Mouse (Mus musculus): ENCODE measurements at regions not wholly inside any gene's neighbourhood (a gene's known extent, or its start where the extent isn't known, plus 50 kb on each side); places are given as distances from the start of the nearest gene placed in this dataset.

DNA sequence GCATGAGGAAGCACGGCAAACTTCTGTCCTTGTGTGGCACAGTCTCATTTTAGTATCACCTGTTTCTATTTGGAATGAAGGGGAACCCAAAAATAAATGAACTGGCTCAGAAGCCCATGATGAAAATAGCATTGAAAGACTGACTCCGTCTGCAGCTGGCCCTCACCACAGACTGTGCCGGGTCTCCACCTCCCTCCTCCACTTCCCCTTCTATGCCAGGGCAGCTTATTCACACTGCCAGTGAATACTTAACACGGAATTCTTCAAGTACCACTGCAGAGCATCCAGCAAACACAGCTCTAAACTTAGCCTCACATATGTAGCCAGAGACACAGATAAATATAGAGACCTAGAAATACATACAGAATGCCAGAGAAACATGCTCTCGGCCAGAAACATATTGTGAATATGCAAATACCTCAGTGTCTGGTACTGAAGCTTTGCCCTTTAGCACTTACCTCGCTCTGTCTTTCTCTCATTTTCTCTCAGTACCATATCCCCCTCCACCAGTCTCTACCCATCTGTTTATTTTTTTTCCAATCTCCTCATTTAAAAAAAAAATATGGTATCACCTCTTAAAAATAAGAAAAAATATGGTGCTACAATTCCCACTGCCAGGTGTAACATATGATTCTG is 311.8 kb downstream of the Olfr1505 start:
- TF ChIP-seq EP300 (IDR thresholded peaks at IDR 0.05; ENCODE audit: low read depth) (no peak), CTCF (IDR thresholded peaks at IDR 0.05; ENCODE audit: low read depth) (no peak)
- Histone ChIP-seq H3K4me3 (ENCODE audit: low read depth, low read length) (no peak overlapping the region), H3K27me3 (ENCODE audit: insufficient read depth, low read length) (no peaks in the 10 kb centered on the region), H3K36me3 (replicated peaks; ENCODE audit: insufficient read depth, low read length) (no peaks in the 10 kb centered on the region), H3K9ac (replicated peaks) (no peak overlapping the region), H3K4me2 (ENCODE audit: low read depth, low read length) (no peak overlapping the region), H3K4me1 (ENCODE audit: insufficient read depth) (no peaks in the 10 kb centered on the region), H3K27ac (ENCODE audit: low read depth) (no peak overlapping the region), H3K9me3 (ENCODE audit: low read length) (no peaks in the 10 kb centered on the region)
- ATAC-seq (no peak), DNase-seq (no peak)
- 44% methylated on average over 6 of the region's 6 CpGs for WGBS (ENCODE audit: insufficient replicate concordance)

DNA sequence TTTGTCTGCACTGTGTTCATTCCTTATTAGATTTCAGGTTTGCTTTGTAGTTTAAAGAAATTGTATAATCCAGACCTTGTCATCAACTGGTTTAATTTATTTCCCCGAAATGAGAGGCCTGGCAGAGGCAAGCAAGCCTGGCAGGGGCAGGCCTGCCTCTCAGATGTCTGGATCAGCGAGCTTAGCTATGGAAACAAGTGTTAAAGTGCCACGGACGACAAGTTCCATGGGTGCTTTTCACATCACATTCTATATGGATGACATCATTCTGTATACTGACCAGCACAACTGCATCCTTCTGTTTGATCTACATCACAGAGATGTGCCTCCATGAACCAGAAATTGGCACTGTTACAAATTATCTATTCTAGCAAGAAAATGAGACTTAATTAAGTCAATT is 312.5 kb downstream of the Olfr1505 start:
- no peak overlapping the region for H3K9ac ChIP-seq (replicated peaks)
- WGBS (ENCODE audit: insufficient replicate concordance) = 61% methylated on average over 4 of the region's 4 CpGs
- no peak overlapping the region for H3K27ac ChIP-seq (ENCODE audit: low read depth)

DNA sequence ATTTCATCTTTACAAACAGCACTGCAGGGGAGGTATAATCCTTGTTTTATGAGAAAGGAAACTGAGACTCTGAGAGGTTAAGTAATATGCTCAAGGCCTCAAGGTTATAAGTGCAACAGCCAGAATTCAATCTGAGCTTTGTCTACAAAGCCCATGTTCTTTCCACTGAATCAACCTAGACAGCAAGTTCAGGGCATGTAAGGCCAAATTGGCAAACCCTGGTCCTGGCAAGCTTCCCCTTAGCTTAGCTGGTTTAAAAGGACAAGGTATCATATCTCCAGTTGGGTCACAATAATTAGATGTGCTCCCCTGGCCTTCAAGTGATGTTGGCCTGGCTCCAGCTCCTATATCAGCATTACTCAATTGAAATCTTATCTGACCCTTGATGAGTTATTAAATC is 313.2 kb downstream of the Olfr1505 start:
- Histone ChIP-seq H3K4me3 (ENCODE audit: low read depth, low read length) (no peak overlapping the region), H3K27me3 (ENCODE audit: insufficient read depth, low read length) (no peaks in the 10 kb centered on the region), H3K4me1 (ENCODE audit: insufficient read depth) (no peaks in the 10 kb centered on the region), H3K4me2 (ENCODE audit: low read depth, low read length) (no peak overlapping the region), H3K9ac (replicated peaks) (no peak overlapping the region), H3K36me3 (replicated peaks; ENCODE audit: insufficient read depth, low read length) (no peaks in the 10 kb centered on the region), H3K9me3 (ENCODE audit: low read length) (no peaks in the 10 kb centered on the region), H3K27ac (ENCODE audit: low read depth) (no peak overlapping the region)
- TF ChIP-seq CTCF (IDR thresholded peaks at IDR 0.05; ENCODE audit: low read depth) (no peak), EP300 (IDR thresholded peaks at IDR 0.05; ENCODE audit: low read depth) (no peak)
- no peak for ATAC-seq
- DNase-seq = no peak

More for the DNA sequence above, 312.5 kb downstream of the Olfr1505 start:
- DNase-seq (no peak), ATAC-seq (no peak)
- no peak overlapping the region for H3K4me3 ChIP-seq (ENCODE audit: low read depth, low read length)
- no peaks in the 10 kb centered on the region for H3K9me3 ChIP-seq (ENCODE audit: low read length)
- H3K4me1 ChIP-seq (ENCODE audit: insufficient read depth) = no peaks in the 10 kb centered on the region
- no peaks in the 10 kb centered on the region for H3K36me3 ChIP-seq (replicated peaks; ENCODE audit: insufficient read depth, low read length)
- TF ChIP-seq CTCF (IDR thresholded peaks at IDR 0.05; ENCODE audit: low read depth) (no peak), EP300 (IDR thresholded peaks at IDR 0.05; ENCODE audit: low read depth) (no peak)
- H3K4me2 ChIP-seq (ENCODE audit: low read depth, low read length) = no peak overlapping the region
- H3K27me3 ChIP-seq (ENCODE audit: insufficient read depth, low read length) = no peaks in the 10 kb centered on the region

DNA sequence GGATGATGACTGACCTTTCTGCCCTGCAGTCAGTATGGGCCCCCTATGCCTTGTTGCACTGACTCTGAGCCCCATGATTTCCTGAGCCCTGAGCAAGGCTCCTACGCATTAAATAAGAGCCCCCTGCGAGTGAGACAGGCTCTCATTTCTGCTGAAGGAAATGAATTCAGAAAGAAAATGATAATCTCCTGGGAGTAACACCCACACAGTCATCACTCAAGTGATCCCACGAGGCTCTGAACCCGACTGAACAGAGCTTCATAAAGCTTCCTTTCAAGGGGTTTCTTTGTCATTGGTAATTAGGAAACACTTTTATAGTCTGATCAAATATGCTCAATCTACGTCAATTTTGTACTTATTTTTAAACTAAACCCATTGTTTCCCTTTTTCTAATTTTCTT is 330.2 kb downstream of the Olfr1505 start:
- no peak overlapping the region for H3K4me3 ChIP-seq (ENCODE audit: low read depth, low read length)
- TF ChIP-seq CTCF (IDR thresholded peaks at IDR 0.05; ENCODE audit: low read depth) (no peak), EP300 (IDR thresholded peaks at IDR 0.05; ENCODE audit: low read depth) (no peak)
- H3K36me3 ChIP-seq (replicated peaks; ENCODE audit: insufficient read depth, low read length) = no peaks in the 10 kb centered on the region
- no peak for DNase-seq
- 57% methylated on average over 5 of the region's 5 CpGs for WGBS (ENCODE audit: insufficient replicate concordance)
- no peak overlapping the region for H3K27ac ChIP-seq (ENCODE audit: low read depth)
- H3K27me3 ChIP-seq (ENCODE audit: insufficient read depth, low read length) = no peaks in the 10 kb centered on the region
- H3K9me3 ChIP-seq (ENCODE audit: low read length) = no peaks in the 10 kb centered on the region
- no peaks in the 10 kb centered on the region for H3K4me1 ChIP-seq (ENCODE audit: insufficient read depth)
- H3K4me2 ChIP-seq (ENCODE audit: low read depth, low read length) = no peak overlapping the region
- no peak overlapping the region for H3K9ac ChIP-seq (replicated peaks)
- no peak for ATAC-seq

DNA sequence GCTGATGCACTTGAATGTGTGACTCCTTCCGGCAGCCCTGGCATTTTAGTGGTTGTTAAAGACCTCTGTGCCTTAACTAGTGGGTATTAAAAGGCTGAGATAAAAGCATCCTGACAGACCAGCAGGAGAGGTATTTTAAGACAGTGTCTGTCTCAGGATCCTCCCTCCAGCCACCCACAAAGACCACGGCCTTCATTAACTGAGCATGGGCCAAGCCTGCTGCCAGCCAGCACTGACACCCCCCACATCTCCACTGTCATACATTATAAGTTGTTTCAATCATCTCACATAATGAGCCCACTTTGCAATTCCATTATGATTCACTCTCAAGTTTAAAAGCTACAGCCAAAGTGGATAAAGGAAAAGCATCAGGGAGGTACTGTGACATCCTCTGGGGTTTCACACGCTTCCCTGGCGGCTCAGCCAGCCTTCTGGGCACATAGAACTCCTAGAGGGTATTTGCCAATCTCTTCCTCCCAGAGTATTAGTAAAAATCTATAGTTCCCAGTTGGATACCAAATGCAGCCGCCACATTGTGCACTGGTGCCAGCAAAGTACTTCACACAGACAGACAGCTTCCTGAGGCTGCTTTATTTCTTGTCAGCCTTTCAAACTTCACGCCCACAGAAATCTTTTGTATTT is 333.8 kb downstream of the Olfr1505 start:
- no peak for TF ChIP-seq CTCF (IDR thresholded peaks at IDR 0.05; ENCODE audit: low read depth)
- TF ChIP-seq EP300 (IDR thresholded peaks at IDR 0.05; ENCODE audit: low read depth) = no peak
- Histone ChIP-seq H3K27ac (ENCODE audit: low read depth) (no peak overlapping the region), H3K9ac (replicated peaks) (no peak overlapping the region), H3K4me3 (ENCODE audit: low read depth, low read length) (no peak overlapping the region), H3K9me3 (ENCODE audit: low read length) (no peaks in the 10 kb centered on the region), H3K4me2 (ENCODE audit: low read depth, low read length) (no peak overlapping the region), H3K27me3 (ENCODE audit: insufficient read depth, low read length) (no peaks in the 10 kb centered on the region), H3K36me3 (replicated peaks; ENCODE audit: insufficient read depth, low read length) (no peaks in the 10 kb centered on the region), H3K4me1 (ENCODE audit: insufficient read depth) (no peaks in the 10 kb centered on the region)
- ATAC-seq (no peak), DNase-seq (no peak)
- 69% methylated on average over 6 of the region's 6 CpGs for WGBS (ENCODE audit: insufficient replicate concordance)

DNA sequence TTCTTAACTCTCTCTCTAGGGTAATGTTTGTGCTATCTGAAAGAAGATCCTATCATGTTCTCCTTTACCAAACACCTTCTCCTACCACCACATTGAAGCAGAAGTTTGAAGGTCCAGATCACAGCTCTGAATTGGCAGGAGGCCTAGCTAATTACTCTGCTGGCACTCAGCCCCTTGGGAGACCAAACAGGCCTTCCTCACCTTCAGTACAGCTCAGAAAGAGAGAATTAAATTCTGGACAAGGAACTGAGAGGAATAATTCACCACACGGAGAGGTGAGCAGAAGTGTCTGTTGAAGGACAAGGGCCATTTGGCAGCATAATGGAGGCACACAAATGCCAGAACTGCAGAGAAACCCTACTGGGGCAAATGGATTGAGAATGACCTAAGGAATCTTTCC is 334.6 kb downstream of the Olfr1505 start:
- no peaks in the 10 kb centered on the region for H3K36me3 ChIP-seq (replicated peaks; ENCODE audit: insufficient read depth, low read length)
- H3K4me2 ChIP-seq (ENCODE audit: low read depth, low read length) = no peak overlapping the region
- H3K4me1 ChIP-seq (ENCODE audit: insufficient read depth) = no peaks in the 10 kb centered on the region
- no peaks in the 10 kb centered on the region for H3K9me3 ChIP-seq (ENCODE audit: low read length)
- no peak overlapping the region for H3K4me3 ChIP-seq (ENCODE audit: low read depth, low read length)
- H3K9ac ChIP-seq (replicated peaks) = no peak overlapping the region
- TF ChIP-seq EP300 (IDR thresholded peaks at IDR 0.05; ENCODE audit: low read depth) = no peak
- no peak for TF ChIP-seq CTCF (IDR thresholded peaks at IDR 0.05; ENCODE audit: low read depth)
- DNase-seq (no peak), ATAC-seq (no peak)
- no peaks in the 10 kb centered on the region for H3K27me3 ChIP-seq (ENCODE audit: insufficient read depth, low read length)
- H3K27ac ChIP-seq (ENCODE audit: low read depth) = no peak overlapping the region
- 59% methylated on average over 1 of the region's 1 CpGs for WGBS (ENCODE audit: insufficient replicate concordance)
